Mouse (Mus musculus): Measurements from ENCODE around the gene Plcb4.
A peak's percentile ranks its signal among the peaks of the same experiment; 100 is the strongest.
"Not testable (repeated sequence)": the region's sequence is repeated elsewhere in the genome, so short reads cannot be mapped to it uniquely, and the experiment has no call there.

Gene Plcb4

DNA sequence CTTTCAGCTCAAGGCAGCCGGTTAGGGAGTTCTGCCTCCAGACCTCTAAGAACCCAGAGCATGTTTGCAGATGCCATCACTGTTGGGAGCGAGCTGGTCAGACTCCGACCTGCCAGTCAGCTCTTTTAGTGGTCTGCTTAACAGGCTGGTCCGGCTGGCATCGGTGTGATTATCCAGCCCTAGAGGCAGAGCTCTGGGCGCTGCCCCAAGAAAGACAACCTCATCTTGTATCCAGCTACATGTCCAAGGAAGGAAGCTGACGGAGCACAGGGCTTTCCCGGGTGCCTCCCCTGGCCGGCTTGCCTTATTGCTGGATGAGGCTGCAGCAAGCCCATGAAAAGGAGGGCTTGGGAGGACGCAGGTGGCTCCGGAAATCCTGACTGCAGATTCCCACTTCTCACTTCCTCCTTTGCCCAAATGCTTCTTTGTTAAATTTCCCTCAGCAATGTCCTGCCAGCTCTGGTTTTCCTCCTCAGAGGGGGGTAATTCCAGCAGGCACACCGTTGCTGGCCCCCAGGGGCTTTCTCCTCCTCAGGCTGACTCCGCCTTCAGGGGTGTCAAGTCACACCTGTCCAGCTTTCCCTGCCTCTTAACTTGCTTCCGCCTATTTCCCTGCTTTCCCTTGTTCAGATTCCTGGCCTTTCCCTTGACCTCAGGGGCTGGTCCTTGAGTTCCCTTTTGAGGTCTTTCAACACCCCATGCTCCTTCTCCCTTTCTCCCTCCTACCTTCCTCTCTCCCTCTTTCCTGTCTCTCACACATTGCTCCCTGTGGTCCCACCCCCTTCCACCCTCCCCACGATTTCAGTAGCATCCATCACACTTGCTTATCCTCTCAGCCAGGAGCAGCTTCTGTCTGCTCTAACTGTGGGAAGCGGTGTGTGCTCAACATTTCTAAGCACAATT lies 58.7 kb downstream of the Plcb4 start:
- DNase-seq = peak; percentile 38

GRCm38 (mm10) chr2:135722109-135722508 lies 63.3 kb downstream of the Plcb4 start:
- no peak for DNase-seq

DNA sequence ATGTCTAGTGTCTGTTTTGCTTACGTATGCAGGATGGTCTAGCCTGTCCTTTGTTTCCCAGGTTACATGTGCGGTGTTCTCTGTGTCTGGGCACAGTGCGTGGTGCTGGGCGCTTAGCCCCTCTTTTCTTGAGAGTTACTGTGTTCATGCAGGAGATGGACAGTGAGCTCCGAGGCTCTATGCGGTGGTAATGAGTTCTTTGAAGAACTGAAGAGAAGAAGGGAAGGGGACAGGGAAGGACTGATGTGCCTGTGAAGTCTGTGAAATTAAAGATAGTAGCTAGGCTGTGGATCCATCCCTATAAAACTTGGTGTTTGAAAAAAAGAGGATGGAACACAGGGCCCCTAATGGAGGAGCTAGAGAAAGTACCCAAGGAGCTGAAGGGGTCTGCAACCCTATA lies 64.6 kb downstream of the Plcb4 start:
- no peak for DNase-seq

DNA sequence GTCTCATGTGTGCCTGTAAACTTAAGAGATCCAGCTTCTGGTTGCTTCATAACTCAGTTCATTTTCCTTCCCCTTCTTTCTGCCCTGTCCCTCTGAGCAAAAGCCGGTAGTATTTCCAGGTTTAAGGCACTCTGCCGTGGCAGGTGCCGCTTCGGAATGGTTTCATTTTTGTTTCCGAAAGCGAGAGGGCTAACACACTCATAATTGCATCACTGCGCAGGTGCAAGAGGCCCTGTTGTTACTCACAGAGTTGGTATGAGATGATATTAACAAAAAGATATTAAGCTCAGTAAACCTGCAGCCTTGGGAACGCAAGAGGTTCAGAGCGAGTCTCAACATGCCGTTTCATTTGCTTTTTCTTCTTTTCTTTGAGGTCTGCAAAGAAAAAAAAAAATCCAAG lies 65.7 kb downstream of the Plcb4 start:
- DNase-seq = no peak

GRCm38 (mm10) chr2:135725362-135725761 lies 66.6 kb downstream of the Plcb4 start:
- DNase-seq = no peak

- DNase-seq = no peak
Observed at GRCm38 (mm10) chr2:135727088-135727487, 68.3 kb downstream of the Plcb4 start.

GRCm38 (mm10) chr2:135727925-135728324 lies 69.1 kb downstream of the Plcb4 start:
- no peak for DNase-seq

DNA sequence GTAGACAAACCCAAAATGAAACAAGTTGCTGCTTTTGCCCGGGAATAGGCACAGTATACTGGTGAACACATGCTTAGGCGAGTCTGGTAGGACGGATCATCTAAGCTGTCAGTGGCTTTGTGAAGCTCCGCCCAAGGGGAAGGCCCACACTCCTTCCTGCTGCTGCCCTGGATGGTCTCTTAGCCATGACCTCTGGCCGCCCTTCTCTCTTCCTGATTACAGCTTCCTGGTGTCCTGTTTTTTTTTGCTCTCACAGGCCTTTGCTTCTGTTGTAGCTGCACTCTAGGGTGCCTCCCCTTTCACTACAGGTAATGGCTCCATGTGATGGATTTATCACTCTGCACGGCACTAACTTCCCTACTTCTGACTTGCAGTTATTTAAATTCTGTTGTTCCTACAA lies 72.8 kb downstream of the Plcb4 start:
- DNase-seq = no peak

DNA sequence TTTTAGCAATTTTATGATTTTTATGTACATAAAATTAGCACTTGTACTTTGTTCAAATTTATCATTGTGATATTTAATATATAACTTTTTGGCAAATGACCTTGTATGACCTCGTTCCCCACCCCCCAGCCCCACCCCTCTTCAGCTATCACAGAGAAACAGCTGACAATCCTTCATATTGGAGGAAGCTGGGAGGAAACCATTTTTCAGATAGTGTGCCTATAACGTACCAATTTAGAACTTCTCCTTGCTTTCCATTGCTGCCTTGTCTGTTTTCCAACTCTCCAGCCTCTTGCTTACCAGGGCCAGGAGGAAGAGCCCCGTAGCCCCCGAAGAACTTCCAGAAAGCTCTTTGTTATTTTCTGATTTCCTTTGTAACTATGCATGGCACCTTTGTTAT lies 73.8 kb downstream of the Plcb4 start:
- no peak for DNase-seq

DNA sequence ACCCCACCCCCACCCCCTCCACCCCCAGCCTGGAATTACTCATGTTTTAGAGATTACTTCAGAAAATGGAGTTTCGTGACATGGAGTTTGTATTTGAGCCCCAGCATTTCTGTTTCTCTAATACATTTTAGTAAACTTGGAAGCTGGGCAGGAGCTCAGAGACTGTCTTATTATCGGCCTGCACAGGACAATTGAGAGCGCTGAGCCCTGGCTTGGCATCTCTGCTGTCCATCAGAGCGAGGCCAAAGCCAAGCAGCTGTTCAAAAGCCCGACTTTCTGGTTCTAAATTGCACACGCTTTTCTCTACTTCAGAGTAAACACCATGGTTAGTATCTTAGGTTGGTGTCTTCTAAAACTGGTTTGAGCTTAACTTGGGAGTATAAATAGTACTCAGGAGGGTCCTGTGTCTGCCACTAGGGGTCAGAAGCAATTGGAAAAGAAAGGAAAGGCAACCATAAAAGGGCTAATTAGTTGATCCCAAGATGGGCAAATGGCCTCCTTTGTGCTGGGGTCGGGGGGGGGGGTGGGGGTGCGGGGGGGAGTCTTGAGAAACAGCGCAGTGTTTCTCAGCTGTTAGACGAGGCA lies 75.2 kb downstream of the Plcb4 start:
- DNase-seq = no peak

- no peak for DNase-seq
Observed at GRCm38 (mm10) chr2:135737506-135737905, 78.7 kb downstream of the Plcb4 start.

DNA sequence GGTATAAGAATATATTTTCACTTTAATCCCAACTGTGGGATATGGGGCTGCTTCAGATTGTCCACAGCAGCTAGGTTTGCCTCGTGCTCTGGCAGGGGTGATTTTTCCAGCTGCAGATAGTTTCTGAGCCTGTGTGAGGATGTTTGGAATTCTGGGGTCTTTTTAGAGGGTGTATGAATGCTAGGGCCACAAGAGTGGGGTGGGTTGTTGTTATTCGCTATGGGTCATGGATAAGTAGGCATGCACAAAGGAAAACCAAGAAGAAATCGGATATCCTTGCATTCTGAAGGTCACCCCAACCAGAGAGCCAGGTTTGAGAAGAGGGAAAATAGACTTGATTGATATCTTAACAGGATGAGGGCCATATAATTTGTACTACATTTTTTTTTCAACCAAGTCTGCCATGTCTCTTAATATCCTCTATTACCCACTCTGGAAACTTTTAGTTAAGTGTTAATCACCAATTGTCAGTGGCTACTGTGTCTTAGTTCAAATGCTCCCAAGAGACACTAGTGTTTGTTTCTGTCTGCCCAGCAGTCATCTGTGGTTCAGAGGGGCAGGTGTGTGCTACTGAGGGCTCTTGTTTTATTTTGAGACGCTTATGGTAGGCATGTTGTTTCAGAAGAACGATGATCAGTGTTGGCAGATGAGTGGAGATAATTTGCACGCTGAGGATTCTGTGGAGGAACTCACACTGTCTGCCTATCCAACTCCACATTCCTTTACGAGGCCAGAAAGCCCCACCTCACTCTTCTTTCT lies 79.4 kb downstream of the Plcb4 start:
- not testable (repeated sequence) for DNase-seq

DNA sequence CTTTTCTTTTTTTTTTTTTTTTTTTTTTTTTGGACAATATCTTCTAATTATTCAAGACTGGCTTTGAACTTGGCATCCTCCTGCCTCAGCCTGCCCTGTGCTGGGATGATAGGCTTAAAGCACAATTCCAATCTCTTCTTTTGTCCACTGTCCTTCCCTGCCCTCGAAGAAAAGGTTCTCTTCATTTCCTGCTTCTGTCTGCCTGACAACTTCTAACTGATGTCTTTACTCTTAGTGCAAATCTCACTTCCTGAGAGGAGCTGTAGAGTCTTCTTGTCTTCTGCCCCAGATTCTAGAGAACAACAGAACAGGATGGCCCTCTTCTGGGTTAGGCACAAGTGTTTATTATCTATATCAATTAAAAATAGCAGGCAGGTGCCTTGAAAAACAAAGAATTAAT lies 80.1 kb downstream of the Plcb4 start:
- DNase-seq = no peak

DNA sequence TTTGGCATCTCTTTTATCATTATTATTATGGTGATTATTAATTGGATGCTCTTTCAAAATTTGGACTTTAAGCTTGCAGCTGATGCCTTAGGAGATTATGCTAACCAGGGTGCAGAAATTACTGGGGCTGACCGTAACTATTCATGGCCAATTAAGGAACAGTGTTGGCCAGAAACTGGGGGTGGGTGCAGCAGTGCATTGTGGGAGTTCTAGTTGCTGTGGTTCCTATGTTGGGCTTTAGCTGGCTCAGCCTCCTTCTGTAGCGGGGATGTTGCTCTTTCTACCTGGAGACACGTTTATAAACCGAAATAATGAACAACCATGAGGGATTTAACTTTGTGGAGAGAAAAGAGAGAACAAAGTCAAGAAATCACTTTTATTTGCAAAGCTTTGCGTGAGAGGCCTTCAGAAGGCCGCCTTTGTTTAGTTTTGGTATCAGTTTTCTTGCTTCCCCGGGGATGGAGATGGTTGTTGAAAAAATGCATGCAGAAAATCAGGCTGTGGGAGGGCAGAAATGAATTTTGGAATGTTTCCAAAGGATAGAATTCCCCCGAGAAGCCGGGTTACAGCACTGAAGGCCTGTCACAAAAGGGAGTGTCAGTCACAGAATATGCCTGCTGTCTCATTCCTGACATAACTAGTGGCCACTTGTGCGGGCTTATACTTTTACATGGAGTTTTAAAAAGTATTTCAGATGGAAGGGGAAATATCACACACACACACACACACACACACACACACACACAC lies 84.3 kb downstream of the Plcb4 start:
- DNase-seq = no peak

- DNase-seq = no peak
Observed at GRCm38 (mm10) chr2:135744711-135745110, 85.9 kb downstream of the Plcb4 start.

DNA sequence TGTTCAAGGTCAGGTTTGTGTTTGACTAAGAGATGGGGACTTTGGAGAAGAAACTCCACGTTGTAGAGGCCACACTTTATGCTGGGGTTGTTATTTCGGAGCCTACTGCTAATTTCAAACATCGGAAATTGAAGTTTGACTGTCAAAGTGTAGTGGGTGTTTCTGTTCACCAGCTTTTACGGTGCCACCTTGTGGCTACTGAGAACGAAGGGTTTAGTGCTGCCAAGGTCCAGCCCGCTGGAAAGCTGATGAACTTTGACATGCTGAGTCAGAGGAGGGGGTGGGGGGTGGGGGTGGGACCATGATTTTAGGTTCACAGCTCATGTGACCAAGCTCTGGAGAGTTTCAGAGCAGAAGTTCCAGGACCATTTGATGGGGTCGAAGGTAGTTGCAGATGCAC lies 86.3 kb downstream of the Plcb4 start:
- no peak for DNase-seq

GRCm38 (mm10) chr2:135748441-135748840 lies 89.6 kb downstream of the Plcb4 start:
- no peak for DNase-seq

DNA sequence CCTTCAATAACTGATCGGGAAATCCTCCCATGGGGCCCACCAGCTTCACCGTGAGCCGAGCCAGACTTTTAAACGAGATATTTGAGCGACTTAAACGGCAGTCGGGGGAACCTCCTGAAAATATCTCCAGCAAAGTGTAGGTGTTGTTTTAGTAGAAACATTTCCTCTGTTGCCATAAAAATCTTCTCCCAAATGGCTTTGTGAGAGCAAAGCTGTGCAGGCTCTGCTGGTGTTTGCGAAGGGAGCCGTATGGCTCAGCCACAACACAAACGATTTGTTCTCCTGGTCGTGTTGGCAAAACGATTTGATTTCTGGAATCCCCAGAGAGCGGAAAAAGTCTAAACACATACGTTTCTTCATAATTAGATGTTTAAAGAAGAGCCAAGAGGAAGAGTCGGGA lies 90.8 kb downstream of the Plcb4 start:
- DNase-seq = peak; percentile 39

- DNase-seq = no peak
Observed at GRCm38 (mm10) chr2:135750748-135751147, 91.9 kb downstream of the Plcb4 start.

- DNase-seq = no peak
Observed at GRCm38 (mm10) chr2:135755792-135756191, 97.0 kb downstream of the Plcb4 start.

GRCm38 (mm10) chr2:135757478-135757877 lies 98.7 kb downstream of the Plcb4 start:
- no peak for DNase-seq

DNA sequence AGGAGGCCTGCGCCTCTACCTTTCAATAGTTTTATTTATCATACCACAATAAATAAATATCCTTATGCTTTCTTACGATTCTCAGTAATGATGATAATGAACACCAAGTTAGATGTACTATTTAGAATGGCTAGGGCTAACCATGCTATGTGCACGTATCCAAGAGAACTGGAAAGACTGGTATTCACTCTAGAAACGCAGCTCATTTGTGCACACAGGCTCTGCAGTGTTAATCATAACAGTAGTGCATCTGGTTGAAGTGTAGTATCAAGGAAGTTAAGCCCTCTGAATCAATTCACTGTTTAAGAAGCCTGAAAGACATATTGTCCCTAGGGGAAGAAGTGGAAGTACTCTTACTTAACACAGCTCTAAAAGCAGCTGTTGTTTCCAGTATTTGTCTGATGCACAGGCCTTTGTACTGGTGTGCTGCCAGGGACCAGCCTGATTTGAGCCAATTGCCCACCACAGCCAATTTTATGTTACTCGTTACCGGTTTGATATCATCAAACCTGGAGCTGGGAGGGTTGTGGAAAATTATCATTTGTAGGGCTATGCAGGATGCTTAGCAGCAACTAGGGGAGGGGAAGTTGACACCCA lies 100.8 kb downstream of the Plcb4 start:
- no peak for DNase-seq
